Mouse (Mus musculus): ENCODE measurements at regions not wholly inside any gene's neighbourhood (a gene's known extent, or its start where the extent isn't known, plus 50 kb on each side); places are given as distances from the start of the nearest gene placed in this dataset.

DNA sequence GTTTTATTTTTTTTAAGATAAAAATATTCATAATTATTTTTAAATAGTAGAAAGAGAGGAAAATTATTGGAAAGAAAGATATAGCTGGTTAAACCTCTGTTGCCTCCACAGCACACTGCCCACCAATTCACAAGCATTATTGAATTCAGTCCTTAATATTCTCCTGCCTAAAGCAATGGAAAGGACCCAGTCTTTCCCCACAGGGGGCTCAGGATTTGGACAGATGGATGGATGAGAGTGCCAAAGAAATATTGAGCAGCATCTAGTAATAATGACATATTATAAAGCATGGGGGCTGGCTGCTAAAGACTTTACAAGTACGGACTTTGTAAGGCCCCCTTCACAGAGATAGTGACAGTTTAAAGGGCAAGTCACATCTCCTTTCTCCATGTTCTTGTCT, 191.6 kb upstream of the Acvr2a start:
- H3K36me3 ChIP-seq (replicated peaks; ENCODE audit: control insufficient read depth, insufficient read depth, low read depth): no peaks in the 10 kb centered on the region
- no peak overlapping the region for H3K9ac ChIP-seq (replicated peaks)
- no peaks in the 10 kb centered on the region for H3K27me3 ChIP-seq (ENCODE audit: control insufficient read depth, insufficient read depth, low read length)
- H3K4me2 ChIP-seq (ENCODE audit: low read depth): no peak overlapping the region
- no peak for ATAC-seq (ENCODE audit: insufficient read depth)
- WGBS (ENCODE audit: insufficient replicate concordance): 56% methylated on average over 1 of the region's 1 CpGs
- no peak overlapping the region for H3K4me3 ChIP-seq (ENCODE audit: insufficient read depth in 1 of 2, low read depth in 2 of 2, low read length in 2 of 2)
- H3K4me1 ChIP-seq (replicated peaks; ENCODE audit: control insufficient read depth in 2 of 2, insufficient read depth in 2 of 2, low read length in 1 of 2): no peaks in the 10 kb centered on the region
- no peak overlapping the region for H3K27ac ChIP-seq
- TF ChIP-seq EP300 (IDR thresholded peaks at IDR 0.05; ENCODE audit: low read depth): no peak
- TF ChIP-seq CTCF (IDR thresholded peaks at IDR 0.05; ENCODE audit: low read depth): no peak
- no peaks in the 10 kb centered on the region for H3K9me3 ChIP-seq (ENCODE audit: control insufficient read depth, low read length)
- no peak for DNase-seq (ENCODE audit: low read depth in 3 of 3, low spot score in 3 of 3)

DNA sequence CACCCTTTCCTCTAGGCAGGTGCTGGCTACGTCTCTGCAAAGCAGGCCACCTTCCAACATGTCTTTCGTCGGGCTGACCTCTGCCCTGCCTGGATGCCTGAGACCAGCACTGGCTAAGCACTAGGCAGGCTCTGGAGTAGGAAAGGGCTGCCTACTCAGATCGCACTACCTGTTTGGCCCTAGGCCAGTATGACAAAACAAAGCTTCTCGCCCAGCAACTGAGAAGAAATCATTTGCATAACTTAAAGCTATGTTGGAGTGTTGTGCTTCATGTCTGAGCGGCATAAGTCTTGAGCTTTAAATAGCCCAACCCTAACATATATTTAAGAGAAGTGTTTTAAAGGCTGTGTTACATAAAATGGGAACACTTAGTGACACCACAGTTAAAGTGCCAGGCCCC, 189.9 kb upstream of the Acvr2a start:
- TF ChIP-seq CTCF (IDR thresholded peaks at IDR 0.05; ENCODE audit: low read depth) (no peak), EP300 (IDR thresholded peaks at IDR 0.05; ENCODE audit: low read depth) (no peak)
- Histone ChIP-seq H3K4me3 (ENCODE audit: insufficient read depth in 1 of 2, low read depth in 2 of 2, low read length in 2 of 2) (no peak overlapping the region), H3K36me3 (replicated peaks; ENCODE audit: control insufficient read depth, insufficient read depth, low read depth) (no peaks in the 10 kb centered on the region), H3K4me2 (ENCODE audit: low read depth) (no peak overlapping the region), H3K9ac (replicated peaks) (no peak overlapping the region), H3K27ac (no peak overlapping the region), H3K27me3 (ENCODE audit: control insufficient read depth, insufficient read depth, low read length) (no peaks in the 10 kb centered on the region), H3K4me1 (replicated peaks; ENCODE audit: control insufficient read depth in 2 of 2, insufficient read depth in 2 of 2, low read length in 1 of 2) (no peaks in the 10 kb centered on the region), H3K9me3 (ENCODE audit: control insufficient read depth, low read length) (no peaks in the 10 kb centered on the region)
- 60% methylated on average over 6 of the region's 6 CpGs for WGBS (ENCODE audit: insufficient replicate concordance)
- ATAC-seq (ENCODE audit: insufficient read depth) (no peak), DNase-seq (ENCODE audit: low read depth in 3 of 3, low spot score in 3 of 3) (no peak)

DNA sequence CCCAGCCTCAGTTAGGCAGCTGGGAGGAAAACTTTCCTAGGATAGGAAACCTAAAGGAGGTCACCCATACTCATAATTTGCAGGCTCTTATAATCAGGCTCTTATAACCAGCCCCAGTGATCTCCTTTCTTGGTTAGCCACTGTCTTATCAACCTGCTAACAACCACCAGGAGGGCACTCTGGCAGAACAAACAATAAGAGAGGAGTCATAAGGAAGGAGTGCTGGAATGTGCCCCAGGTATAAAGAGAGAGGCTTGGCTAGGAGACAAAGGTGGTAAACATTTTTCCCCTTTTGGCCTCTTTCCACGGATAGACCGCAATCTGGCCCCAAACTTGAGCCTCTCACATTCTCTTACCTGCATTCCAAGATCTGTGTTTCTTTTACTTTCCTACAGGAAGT, 189.4 kb upstream of the Acvr2a start:
- Histone ChIP-seq H3K27ac (no peak overlapping the region), H3K4me1 (replicated peaks; ENCODE audit: control insufficient read depth in 2 of 2, insufficient read depth in 2 of 2, low read length in 1 of 2) (no peaks in the 10 kb centered on the region), H3K27me3 (ENCODE audit: control insufficient read depth, insufficient read depth, low read length) (no peaks in the 10 kb centered on the region), H3K9ac (replicated peaks) (no peak overlapping the region), H3K36me3 (replicated peaks; ENCODE audit: control insufficient read depth, insufficient read depth, low read depth) (no peaks in the 10 kb centered on the region), H3K4me3 (ENCODE audit: insufficient read depth in 1 of 2, low read depth in 2 of 2, low read length in 2 of 2) (no peak overlapping the region), H3K4me2 (ENCODE audit: low read depth) (no peak overlapping the region), H3K9me3 (ENCODE audit: control insufficient read depth, low read length) (no peaks in the 10 kb centered on the region)
- TF ChIP-seq CTCF (IDR thresholded peaks at IDR 0.05; ENCODE audit: low read depth) (no peak), EP300 (IDR thresholded peaks at IDR 0.05; ENCODE audit: low read depth) (no peak)
- WGBS (ENCODE audit: insufficient replicate concordance): 40% methylated on average over 2 of the region's 2 CpGs
- DNase-seq (ENCODE audit: low read depth in 3 of 3, low spot score in 3 of 3): no peak
- ATAC-seq (ENCODE audit: insufficient read depth): no peak

- Histone ChIP-seq H3K4me1 (replicated peaks; ENCODE audit: control insufficient read depth in 2 of 2, insufficient read depth in 2 of 2, low read length in 1 of 2) (no peaks in the 10 kb centered on the region), H3K9me3 (ENCODE audit: control insufficient read depth, low read length) (no peaks in the 10 kb centered on the region), H3K9ac (replicated peaks) (no peak overlapping the region), H3K27me3 (ENCODE audit: control insufficient read depth, insufficient read depth, low read length) (no peaks in the 10 kb centered on the region), H3K27ac (no peak overlapping the region), H3K4me3 (ENCODE audit: insufficient read depth in 1 of 2, low read depth in 2 of 2, low read length in 2 of 2) (no peak overlapping the region), H3K4me2 (ENCODE audit: low read depth) (no peak overlapping the region), H3K36me3 (replicated peaks; ENCODE audit: control insufficient read depth, insufficient read depth, low read depth) (no peaks in the 10 kb centered on the region)
- 64% methylated on average over 4 of the region's 4 CpGs for WGBS (ENCODE audit: insufficient replicate concordance)
- TF ChIP-seq EP300 (IDR thresholded peaks at IDR 0.05; ENCODE audit: low read depth) (no peak), CTCF (IDR thresholded peaks at IDR 0.05; ENCODE audit: low read depth) (no peak)
- no peak for ATAC-seq (ENCODE audit: insufficient read depth)
- no peak for DNase-seq (ENCODE audit: low read depth in 3 of 3, low spot score in 3 of 3)
Observed at GRCm38 (mm10) chr2:48627011-48627410, 186.9 kb upstream of the Acvr2a start.

DNA sequence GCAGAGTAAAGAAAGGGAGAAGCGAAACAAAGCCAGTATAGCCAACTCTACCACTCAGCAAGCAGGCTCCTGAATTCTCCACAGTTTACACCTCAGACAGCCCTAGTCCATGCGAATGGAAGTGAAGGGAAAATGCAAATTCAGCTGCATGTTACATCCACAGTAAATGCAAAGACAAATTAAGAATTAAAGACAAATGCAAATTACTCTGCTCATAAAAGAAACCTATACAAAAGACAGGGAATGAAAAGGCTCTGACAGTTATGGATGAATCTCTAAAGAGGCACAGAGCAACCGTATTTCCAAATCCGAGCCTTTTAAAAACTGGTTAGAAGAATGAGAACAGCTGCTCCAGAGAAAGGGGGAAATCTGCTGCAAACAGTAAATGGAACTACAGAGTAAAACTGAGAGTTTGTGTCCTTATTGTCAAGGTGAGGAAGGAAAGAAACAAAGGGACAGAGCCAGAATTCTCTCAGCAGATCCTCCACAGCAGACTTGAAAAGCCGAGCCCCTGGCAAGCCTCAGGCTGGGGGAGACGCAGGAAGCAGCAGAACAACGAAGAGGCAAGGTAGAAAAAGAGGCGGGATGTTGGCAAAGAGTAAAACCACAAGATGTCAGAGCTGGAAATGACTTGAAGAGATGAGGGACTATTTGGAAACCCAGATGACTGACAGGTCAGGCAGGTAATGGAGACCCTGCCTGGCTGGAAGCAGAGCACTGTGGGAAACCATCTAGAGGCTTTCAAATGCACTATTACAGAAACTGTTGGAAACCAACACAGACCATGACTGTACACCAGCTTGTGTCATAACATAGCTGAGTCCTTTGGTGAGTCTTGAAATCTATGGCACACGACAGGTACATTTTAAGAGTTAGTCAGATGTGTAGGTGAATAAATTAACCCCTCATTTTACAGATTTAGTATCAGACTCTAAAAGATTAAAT, 184.5 kb upstream of the Acvr2a start:
- H3K9ac ChIP-seq (replicated peaks): no peak overlapping the region
- DNase-seq (ENCODE audit: low read depth in 3 of 3, low spot score in 3 of 3) (no peak), ATAC-seq (ENCODE audit: insufficient read depth) (no peak)
- no peak overlapping the region for H3K4me3 ChIP-seq (ENCODE audit: insufficient read depth in 1 of 2, low read depth in 2 of 2, low read length in 2 of 2)
- H3K4me1 ChIP-seq (replicated peaks; ENCODE audit: control insufficient read depth in 2 of 2, insufficient read depth in 2 of 2, low read length in 1 of 2): no peaks in the 10 kb centered on the region
- no peaks in the 10 kb centered on the region for H3K36me3 ChIP-seq (replicated peaks; ENCODE audit: control insufficient read depth, insufficient read depth, low read depth)
- no peaks in the 10 kb centered on the region for H3K27me3 ChIP-seq (ENCODE audit: control insufficient read depth, insufficient read depth, low read length)
- H3K9me3 ChIP-seq (ENCODE audit: control insufficient read depth, low read length): no peaks in the 10 kb centered on the region
- WGBS (ENCODE audit: insufficient replicate concordance): 46% methylated on average over 9 of the region's 9 CpGs
- TF ChIP-seq EP300 (IDR thresholded peaks at IDR 0.05; ENCODE audit: low read depth): no peak
- TF ChIP-seq CTCF (IDR thresholded peaks at IDR 0.05; ENCODE audit: low read depth): no peak
- no peak overlapping the region for H3K27ac ChIP-seq
- no peak overlapping the region for H3K4me2 ChIP-seq (ENCODE audit: low read depth)

All from liver, embryonic 14.5 days (tissue).